Mouse (Mus musculus) erythroid progenitor cell, adult 5-6 weeks (primary cell): Measurements from ENCODE around the gene Gfra1. TPM values are rescaled to one million over a fixed set of nuclear protein-coding genes. Genes with fewer than 3 reads are reported as not detected.

Source experiments
- ATAC-seq: replicated peaks from 2 replicates; pipeline ENCODE4 v1.8.0; 2016; ENCODE audit warnings: moderate number of reproducible peaks, mild to moderate bottlenecking, moderate TSS enrichment, inconsistent platforms; ENCODE audit not compliant: poor library complexity, low FRiP score, severe bottlenecking
- total RNA-seq, 2 experiments: library from RNA; stranded (forward) in 1 of 2; stranded (reverse) in 1 of 2; fragments of 150-400 nt in 1 of 2; fragments of 186-747, 209-891 nt in 1 of 2; gene quantifications; 2 replicates each; pipeline versions ENCODE4 v1.2.3 to v1.2.4; 2015 to 2017; ENCODE audit warnings: low replicate concordance in 2 of 2

Gfra1 gene
- total RNA-seq, 2 experiments from 2014 or later: 1.2 to 5.9 TPM

DNA sequence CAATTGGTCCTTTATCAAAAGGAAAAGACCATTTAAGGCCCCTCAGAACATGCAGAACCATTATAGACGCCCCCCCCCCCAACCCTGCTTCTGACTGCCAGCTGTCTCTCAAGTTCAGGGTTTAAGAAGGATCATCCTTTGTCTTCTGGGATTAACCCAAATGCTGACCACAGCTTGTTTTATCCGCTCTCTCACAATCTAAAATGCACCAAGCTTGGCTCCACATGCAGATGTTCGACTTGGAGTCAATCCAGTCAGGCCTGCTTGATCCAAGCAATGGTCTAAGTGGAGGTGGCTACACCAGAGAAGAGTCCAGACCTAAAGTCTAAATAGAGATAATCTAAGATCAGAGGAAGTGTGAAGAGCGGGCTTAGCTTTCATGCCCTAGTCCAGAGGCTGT lies 114.4 kb downstream of the Gfra1 start:
- no peak for ATAC-seq

DNA sequence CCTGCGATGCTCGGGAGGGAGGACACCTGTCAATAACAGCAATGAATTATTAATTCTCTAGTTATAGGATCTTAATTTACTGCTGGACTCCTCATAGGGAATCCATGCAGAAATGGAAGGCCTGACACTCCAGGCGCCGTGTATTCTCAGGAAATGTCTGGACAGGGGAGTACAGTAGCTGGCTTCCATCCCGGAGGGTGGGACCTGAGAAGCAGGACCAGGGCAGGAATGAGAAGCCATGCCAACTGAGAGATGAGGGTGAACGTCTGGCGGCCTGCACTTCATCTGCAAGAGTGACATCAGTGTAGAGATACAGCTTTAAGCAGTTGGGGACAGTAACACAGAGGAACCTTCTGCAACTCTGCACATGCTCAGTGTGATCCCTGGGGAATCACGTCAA lies 115.5 kb downstream of the Gfra1 start:
- no peak for ATAC-seq

DNA sequence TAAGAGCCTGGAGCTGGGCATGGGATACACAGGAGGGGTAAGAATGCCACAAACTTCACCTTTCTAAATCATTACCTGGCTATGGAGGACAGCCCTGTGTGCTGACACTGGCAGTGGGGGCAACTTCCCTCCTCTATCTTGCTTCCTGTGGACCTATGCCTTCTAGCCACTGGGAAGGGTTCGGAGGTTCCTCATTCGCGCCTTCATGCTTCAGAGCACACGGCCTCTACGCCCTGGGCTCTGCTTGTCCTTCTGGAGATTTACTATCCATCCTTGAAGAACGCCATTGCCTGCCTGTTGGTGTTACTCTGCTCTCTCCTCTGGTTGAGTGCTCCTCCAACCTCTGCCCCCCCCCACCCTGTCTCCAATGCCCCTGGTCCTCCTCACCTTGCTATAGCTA lies 118.9 kb downstream of the Gfra1 start:
- no peak for ATAC-seq

DNA sequence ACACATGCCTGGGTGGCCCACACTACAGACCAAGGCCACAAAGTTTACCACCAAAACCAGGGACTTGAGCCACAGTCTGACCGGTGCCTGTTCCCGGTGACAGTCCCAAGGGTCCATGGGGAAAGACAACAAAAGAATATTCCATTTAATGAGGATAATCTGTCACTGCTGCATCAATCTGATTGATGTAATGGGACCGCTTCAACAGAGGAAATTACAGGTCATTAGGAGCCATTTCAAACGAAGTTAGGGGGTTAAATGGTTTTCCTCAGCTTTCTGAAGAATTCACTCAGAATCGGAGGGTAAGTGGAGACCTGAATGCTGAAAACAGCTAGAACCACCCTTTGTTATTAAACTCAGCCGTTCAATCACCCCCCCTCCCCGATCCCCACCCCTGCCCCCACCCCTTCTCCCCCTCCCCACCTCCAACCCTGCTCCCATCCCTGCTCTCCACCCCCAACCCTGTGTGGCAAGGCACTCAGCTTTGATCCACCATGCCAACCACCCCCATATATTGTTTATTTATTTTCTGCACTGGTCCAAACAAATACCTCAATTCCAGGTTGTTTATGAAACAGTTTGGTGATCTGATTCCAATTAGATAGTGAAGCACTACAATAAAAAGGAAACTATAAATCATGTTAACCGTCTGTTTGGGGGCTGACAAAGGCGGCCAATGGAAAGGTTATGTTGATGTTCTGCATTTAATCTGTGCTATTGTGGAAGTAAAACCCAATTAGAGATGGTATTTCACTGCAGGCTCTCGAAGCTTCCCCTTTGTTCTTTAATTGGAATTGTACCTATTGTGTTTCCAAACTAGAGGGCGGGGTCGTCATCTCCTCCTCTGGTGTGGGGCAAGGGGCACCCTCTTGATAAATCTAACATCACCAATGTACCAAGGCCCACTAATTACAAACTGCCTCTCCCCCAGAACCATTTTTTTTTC lies 119.9 kb downstream of the Gfra1 start:
- no peak for ATAC-seq

DNA sequence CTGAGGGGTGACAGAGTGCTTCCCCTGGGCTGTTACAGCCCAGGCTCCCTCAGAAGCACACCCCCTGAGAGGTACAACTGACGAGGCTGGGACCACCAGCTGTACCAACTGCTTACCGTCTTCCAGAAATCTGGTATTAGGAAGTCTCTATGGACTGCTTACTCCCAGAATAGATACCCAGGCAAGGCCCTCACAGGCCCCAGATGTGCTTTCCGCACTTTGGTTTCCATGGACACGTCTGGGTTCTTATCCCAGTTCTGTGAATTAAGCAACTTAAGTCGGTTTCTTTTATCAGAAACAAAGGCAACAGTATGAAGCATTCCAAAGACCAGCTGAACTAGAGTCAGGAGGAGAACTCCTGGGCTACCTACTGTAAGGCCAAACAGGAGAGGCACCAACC lies 126.4 kb downstream of the Gfra1 start:
- no peak for ATAC-seq

DNA sequence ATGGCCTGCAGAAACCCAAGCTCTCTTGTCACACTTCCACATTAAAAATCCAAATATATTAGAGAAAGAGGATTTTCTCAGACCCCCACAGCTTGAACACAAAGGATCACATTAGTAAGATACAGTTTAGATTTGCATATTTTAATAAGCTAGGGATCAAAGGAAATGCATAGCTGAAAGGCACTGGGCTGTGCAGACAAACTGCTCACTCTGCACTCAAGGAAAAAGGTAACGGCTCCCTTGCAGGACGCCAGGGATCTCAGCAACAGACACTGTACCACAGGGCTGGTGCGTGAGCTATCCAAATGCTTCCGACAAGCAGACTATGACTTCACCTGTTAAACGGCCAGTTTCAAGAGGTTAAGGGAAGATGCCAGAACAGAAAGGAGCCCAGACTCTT lies 127.7 kb downstream of the Gfra1 start:
- no peak for ATAC-seq

DNA sequence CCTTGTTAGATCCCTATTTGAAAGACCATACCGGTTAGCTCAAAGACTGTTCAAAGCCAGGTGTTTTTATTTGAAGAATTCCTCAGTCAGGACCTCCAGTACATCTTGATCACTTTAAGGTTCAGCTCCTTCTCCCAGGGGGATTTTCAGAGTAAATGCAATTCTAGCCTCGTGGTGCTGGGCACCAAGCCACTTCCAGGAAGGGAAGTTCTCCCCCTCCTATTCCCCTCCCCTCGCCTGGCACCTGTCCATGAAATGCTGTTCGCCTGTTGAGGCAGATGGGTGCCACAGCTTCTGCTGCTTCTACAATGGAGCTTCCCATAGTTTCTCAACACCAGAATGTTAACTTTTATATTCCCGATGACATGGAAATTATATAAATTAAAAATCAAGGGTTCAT lies 139.2 kb downstream of the Gfra1 start:
- ATAC-seq: no peak

DNA sequence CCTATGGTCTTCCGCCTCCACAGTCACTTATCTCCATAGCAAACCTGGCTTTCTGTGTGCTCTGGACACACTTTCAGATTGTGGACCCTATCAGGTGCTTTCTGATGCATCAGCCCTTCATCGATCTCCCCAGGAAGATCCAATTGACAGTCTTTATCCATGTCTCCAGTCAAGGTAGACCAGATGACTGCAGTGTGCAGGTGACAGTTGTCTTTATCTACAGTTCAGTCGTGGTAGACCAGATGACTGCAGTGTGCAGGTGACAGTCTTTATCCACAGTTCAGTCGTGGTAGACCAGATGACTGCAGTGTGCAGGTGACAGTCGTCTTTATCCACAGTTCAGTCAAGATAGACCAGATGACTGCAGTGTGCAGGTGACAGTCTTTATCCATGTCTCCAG lies 140.0 kb downstream of the Gfra1 start:
- ATAC-seq: no peak

DNA sequence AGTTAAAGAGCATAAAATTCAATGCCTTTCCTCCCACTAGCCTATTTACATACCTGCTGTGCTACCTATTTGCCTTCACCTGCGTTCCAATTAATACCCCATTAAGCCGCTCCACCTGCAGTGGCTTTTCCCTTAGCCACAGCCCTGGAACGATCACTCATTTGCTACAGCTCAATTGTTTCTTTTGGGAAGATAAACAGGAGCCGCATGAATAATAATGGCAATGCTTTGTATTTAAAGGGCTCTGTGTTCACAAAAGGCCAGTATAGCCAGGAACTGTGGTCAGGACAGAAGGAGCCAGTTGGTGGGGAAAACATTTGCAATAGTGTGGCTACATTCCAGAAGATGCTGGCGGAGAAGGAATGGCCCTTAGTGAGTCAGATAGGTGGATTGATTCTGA lies 141.1 kb downstream of the Gfra1 start:
- ATAC-seq: no peak

DNA sequence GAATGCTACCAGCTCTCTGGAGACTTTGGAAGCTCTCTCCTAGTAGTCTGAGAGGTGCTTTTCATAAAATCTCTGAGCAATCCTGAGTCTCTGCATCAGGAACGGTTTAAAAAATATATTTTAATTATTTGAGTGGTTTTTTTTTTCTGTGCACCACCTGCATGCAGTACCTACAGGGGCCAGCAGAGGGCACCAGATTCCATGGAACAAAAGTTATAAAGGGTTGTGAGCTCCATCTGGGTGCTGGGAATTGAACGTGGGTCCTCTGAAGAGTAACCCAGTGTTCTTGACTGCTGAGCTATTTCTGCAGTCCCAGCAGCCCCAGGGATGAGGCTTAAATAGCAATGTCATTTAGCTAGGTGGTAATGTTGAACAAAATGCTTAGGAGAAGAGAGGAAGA lies 141.9 kb downstream of the Gfra1 start:
- no peak for ATAC-seq

DNA sequence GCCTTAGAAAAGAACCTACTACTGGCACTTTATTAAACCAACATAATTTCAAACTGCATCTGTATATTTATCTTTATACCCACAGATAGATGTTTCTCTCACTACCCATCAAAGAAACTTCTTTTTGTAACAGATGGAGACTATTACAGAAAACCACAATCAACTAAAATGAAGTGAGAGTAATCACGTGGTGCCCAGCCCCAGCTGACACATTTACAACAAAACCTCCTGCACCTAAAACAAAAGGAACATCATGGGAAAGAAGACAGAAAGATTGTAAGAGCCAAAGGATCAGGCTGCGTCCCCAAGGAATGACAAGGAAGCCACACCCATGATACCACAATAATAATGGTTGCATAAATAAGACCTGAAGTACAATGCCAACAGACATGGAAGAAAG lies 143.2 kb downstream of the Gfra1 start:
- no peak for ATAC-seq

DNA sequence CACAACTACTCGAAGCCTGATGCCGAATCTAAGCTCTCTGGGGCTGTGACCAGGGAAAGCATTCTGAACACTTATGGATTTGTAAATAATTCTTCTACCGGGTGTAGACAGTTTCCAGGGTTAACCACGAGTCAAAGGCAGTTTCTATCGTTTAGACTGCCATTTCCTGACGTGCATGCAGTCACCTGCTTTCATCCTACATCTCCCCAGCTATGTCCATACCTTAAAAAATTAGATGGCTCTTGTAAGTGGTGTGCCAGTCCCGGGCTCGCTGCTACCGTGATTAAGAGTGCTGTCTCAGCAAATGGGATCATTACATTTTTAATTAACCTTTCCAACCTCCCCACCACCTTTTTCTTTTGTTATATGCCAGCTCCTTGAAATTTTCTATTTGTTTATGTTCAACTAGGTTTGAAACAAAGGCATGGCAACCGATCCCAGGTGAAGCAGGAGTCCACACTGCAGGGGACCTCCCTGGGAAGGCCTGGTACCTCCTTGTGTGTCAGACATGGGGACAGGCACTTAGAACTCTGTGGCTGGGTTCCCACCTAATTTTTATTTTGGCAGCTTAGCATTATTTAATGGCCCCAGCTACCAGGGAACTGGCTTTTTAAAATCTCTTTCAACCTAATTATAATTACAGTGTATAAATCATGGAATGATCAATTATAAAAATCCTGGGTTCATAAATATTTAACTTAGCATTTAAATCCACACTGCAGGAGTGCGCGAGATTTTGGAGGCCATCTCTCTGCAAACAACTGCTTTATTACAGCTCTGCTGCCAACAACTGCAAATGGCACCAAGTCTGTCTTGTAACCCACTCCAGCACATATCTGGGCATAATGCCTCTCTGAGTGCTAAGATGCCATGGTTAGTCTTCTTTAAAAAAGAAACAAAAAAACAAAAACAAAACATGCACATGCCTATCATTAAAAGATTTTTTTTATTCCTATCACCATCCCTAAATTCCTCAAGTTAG lies 145.1 kb downstream of the Gfra1 start:
- ATAC-seq: no peak

DNA sequence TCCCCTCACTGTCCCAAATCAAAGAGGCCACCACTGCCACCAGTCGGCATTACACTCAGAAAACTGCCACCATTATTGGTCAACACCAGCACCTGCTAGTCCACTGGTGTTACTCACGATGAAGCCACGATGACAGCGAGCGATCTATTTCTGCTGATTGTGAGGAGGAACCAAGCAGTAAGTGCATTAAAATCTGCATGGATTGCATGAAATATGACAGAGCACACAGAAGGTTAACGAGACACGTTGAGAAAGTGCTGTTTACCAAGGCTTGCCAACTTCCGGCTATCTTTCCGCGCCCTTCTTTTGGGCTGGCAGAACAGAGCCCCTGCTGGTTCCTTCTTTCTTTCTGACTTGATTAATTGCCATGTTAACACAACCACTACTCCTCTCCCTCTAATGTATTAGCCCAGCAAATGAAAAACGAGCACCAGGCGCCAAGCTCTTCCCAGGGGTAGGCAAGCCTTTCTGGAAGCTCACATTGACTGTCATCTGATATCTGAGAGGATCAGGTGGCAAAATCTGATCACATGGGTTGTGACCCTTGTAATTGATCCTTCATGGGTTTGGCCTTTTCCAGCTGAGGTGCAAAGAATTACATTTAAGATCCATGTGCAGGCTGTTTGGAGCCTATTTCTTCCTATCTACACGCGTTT lies 146.0 kb downstream of the Gfra1 start:
- ATAC-seq: no peak

DNA sequence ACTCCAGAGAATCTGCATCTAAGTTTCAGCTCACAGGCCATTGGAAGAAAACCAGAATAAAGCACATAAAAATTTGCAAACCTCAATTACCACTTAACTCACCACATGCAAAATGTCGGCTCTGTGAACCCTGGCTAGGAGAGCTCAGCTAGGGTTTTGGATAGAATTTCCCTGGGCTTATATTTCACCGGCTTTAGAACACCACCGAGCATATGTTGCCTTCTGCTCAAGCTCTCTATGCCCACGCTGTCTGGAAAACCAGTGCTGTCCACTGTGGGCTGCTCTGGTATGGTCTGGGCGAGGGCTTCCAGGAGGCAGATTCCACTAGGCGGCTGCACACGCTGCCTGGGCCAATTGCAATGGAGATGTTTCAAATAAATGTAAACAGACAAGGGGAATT lies 154.6 kb downstream of the Gfra1 start:
- no peak for ATAC-seq

DNA sequence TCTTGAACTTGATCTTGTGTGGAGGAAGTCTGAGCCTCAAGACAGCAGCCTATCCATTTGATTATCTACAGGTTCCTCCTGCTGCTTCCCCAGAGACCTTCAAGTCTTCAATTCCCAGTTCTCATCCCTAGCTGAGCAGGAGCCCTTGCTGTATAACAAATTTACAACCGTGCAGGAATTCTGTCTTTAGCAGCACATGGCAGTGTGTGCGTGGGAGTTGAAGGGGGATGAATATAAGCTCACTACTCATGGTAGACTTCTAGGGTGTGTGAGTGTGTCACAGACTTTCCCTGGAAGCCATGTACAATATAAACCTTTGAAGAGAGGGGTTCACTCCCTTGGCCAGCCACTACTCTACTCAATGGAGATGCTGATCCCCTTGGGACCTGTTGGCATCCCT lies 157.8 kb downstream of the Gfra1 start:
- ATAC-seq: no peak

DNA sequence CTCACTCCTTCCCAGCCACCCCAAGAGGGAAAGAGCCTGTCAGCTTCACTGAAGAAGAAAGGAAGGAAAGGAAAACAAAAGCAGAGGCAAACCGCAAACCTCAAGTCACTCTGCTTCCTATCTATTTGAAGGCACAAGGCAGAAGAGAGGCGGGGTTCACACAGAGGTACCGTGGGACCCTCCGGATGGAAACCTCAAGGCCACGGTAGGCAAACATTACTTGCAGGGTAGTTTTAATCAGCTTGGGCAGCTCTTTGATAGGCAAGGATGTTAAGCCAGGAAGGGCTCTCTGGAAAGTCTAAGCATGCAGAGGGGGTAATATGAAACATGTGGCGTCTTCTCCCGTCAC lies 158.9 kb downstream of the Gfra1 start:
- no peak for ATAC-seq

DNA sequence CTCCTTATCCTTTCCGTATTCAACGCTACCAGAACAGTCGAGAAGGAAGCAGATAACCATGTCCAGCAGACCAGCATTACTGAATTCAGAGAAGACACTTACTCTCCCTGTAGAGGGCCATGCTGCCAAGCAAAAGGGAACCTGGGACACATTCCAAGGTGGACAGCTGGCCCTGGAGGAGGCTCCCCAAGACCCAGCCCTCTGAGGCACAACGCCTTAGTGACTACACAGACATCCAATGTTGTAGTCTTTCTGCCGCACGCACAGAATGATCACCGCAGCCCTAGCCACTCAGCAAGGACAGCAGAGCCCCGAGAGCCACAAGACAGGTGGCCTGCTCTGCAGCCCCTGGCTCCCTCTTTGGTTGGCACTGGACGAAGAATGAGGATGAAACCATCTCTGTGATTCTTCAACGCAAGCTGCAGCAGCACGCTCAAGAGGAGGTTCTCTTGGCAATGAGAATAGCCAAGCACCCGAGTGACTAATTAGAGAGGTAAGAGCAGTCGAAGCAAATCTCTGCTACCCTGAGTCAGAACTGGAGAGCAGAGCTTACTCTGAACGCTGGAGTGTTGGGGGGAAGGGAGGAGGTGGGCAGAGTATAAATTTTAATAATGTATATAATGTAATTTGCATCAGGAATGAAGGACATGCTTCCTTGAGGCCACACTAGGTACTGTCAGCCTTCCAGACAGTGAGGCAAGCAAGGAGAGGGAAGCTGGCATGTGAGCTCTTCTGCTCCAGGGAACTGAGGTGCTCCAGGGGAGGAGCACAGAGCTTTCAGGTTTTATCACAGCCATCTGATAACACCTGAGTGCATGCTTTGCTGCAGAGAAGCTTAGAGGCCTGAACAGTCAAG lies 159.5 kb downstream of the Gfra1 start:
- ATAC-seq: no peak

DNA sequence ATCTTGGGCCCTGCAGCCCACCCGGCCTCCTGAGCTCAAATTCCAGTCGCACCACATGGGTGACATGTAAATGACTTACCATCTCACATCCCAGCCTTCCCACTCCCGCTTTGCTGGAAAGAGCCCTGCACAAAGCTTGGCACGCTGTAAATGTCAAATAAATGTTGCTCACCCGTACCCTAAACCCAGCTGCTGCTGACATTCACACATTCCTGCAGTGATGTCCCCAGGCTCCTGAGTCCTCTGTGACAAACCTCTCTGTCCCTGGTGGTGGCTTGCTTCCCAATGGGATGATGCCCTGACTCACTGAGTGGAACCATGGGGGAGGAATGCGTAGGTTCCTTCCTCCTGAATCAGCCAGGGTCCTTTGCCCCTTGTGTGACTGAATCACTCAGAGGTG lies 167.6 kb downstream of the Gfra1 start:
- ATAC-seq: no peak

DNA sequence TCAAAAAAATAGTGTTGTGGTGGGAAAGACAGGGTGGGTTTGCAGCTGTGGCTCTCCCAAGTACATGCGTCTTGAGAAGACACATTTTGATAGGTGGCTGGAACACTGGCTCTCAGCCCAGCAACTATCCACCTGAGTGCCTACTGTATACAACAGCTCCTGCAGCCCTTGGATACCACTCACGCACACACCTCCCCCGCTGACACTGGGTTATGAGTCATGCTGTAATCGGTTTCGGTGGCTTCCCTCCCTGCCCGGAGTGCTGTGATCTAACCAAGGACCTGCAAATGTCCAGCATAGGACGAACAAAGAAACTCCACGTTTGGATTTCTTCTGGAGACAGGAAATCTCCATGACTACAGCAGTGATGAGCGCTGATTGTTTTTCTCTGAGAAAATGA lies 180.4 kb downstream of the Gfra1 start:
- no peak for ATAC-seq

DNA sequence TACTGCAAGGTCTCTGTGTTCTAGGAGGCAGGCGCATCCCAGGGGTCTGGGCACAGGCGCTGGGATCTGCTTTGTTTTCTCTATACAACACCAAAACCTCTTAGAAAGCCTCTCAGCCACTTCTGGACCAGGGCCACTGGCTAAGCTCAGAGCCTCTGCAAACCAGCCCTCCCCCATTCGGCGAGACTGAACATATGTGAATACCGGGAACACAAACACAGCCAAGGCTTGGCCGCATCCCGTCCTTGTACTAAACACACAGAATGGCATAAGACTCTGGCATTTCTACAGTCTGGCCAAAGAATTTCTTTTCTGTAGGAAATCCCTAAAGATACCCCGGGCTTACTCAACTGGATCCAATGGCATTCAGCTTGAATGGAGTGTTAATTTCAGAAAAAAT lies 183.9 kb downstream of the Gfra1 start:
- ATAC-seq: no peak
